Comparison of ENCODE assay signal across 31 mouse cellular contexts in the genomic region with DNA sequence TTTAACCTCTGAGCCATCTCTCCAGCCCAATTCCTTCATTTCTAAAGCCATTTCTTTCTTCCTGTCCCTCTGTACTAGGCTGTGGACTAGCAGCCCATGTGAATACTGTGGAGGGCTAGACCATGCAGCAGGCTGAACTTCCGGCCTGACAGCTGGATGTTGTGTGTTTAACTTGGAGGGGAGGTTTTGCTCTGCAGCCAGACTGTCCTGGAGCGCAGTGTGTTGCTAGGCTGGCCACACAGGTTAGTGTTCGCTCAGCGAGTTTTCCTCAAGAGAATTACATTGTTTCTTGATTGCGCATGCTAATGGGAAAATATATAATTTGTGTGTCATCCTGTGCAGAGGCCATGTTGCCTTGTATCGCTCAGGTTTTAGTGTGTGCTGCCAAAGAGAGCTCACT. TPM values are rescaled to one million over a fixed set of nuclear protein-coding genes. Genes with fewer than 3 reads are reported as not detected.
A peak's percentile ranks its signal among the peaks of the same experiment; 100 is the strongest.
DNase-seq lines count a peak whose midpoint lies in the region; ATAC-seq lines count a peak whose summit lies in the region.
"Had no signal": no experiment of that assay in that cellular context is flagged by ENCODE, and none has a peak within 500 bp of the region (broad histone marks: within the 10 kb centered on the region; RNA-seq: fewer than 3 reads in every experiment).

No protein-coding gene starts in this region.

- peaks cover 79% of the 10 kb centered on the region for H3K36me3 ChIP-seq in kidney, embryonic 15.5 days
- H3K36me3 ChIP-seq in kidney, embryonic 14.5 days (ENCODE audit: control insufficient read depth, insufficient read depth, low read length), result peaks cover 52% of the 10 kb centered on the region

- intact Hi-C loops in heart, postnatal 14 days (cut with DNase I), result no loop called here

- no peak overlapping the region for H3K27ac ChIP-seq in kidney, embryonic 15.5 days
- H3K27ac ChIP-seq in kidney, embryonic 14.5 days (ENCODE audit: low read depth, low read length), result no peak overlapping the region
- H3K27ac ChIP-seq: hindbrain, embryonic 10.5 days; hindbrain, embryonic 15.5 days; liver, embryonic 14.5 days; midbrain, embryonic 10.5 days; midbrain, embryonic 15.5 days; neural tube, embryonic 15.5 days; stomach, embryonic 15.5 days had no signal

- H3K27me3 ChIP-seq in kidney, embryonic 15.5 days, result no peaks in the 10 kb centered on the region
- H3K27me3 ChIP-seq in kidney, embryonic 14.5 days (ENCODE audit: control insufficient read depth, insufficient read depth, low read length), result no peaks in the 10 kb centered on the region
- H3K27me3 ChIP-seq: hindbrain, embryonic 15.5 days; midbrain, embryonic 15.5 days; neural tube, embryonic 15.5 days; Patski; stomach, embryonic 15.5 days had no signal

- no peak overlapping the region for H3K4me3 ChIP-seq in kidney, embryonic 15.5 days (replicated peaks)
- no peak overlapping the region for H3K4me3 ChIP-seq in kidney, embryonic 14.5 days (ENCODE audit: low read length)
- H3K4me3 ChIP-seq: hindbrain, embryonic 10.5 days; hindbrain, embryonic 15.5 days; midbrain, embryonic 10.5 days; midbrain, embryonic 15.5 days; neural tube, embryonic 15.5 days; stomach, embryonic 15.5 days had no signal

- no peaks in the 10 kb centered on the region for H3K9me3 ChIP-seq in kidney, embryonic 15.5 days (replicated peaks)
- no peaks in the 10 kb centered on the region for H3K9me3 ChIP-seq in kidney, embryonic 14.5 days (ENCODE audit: control insufficient read depth, low read length)
- H3K9me3 ChIP-seq: G1E; hindbrain, embryonic 10.5 days; hindbrain, embryonic 15.5 days; midbrain, embryonic 10.5 days; midbrain, embryonic 15.5 days; neural tube, embryonic 15.5 days; stomach, embryonic 15.5 days had no signal

- peaks cover 4% of the 10 kb centered on the region; the same call in 1 of the 2 replicates for H3K4me1 ChIP-seq in kidney, embryonic 15.5 days
- no peaks in the 10 kb centered on the region for H3K4me1 ChIP-seq in kidney, embryonic 14.5 days (ENCODE audit: control insufficient read depth, insufficient read depth, low read length)
- H3K4me1 ChIP-seq: hindbrain, embryonic 10.5 days; midbrain, embryonic 10.5 days; midbrain, embryonic 15.5 days; neural tube, embryonic 15.5 days; stomach, embryonic 15.5 days had no signal

- no peak overlapping the region for H3K9ac ChIP-seq in kidney, embryonic 15.5 days
- no peak overlapping the region for H3K9ac ChIP-seq in kidney, embryonic 14.5 days (ENCODE audit: low read depth, low read length)
- H3K9ac ChIP-seq: hindbrain, embryonic 15.5 days; liver, embryonic 14.5 days; lung, embryonic 14.5 days; midbrain, embryonic 15.5 days; neural tube, embryonic 15.5 days; stomach, embryonic 15.5 days had no signal

- whole genome bisulfite sequencing in kidney, embryonic 15.5 days, result 84% methylated on average over 6 of the region's 6 CpGs
- WGBS in kidney, embryonic 14.5 days, result 88% methylated on average over 6 of the region's 6 CpGs

- H3K4me2 ChIP-seq in kidney, embryonic 15.5 days, result no peak overlapping the region
- H3K4me2 ChIP-seq in kidney, embryonic 14.5 days (replicated peaks; ENCODE audit: low read depth, low read length), result no peak overlapping the region
- H3K4me2 ChIP-seq: hindbrain, embryonic 15.5 days; lung, embryonic 14.5 days; midbrain, embryonic 15.5 days; neural tube, embryonic 15.5 days; stomach, embryonic 15.5 days had no signal

- DNase-seq in heart, adult 11 months, result peak; percentile 95
- no peak for DNase-seq in heart, postnatal 14 days
- DNase-seq in kidney, postnatal 4 days, result peak; percentile 40 to 52
- no peak for DNase-seq in kidney, adult 8-10 months
- DNase-seq: adrenal gland, postnatal 10 days; cerebellum, adult 11 months; cerebellum, adult 9-10 months; cerebellum, postnatal 36 days; gastrocnemius, postnatal 25 days; layer of hippocampus, postnatal 36 days; left cerebral cortex, postnatal 4 days; liver; lung, embryonic 14.5 days; retina, postnatal 1 day; right cerebral cortex, postnatal 14 days; thymus, adult 18-20 months; thymus, postnatal 25 days had no signal

- 0 out of 2 replicates have a peak, but pooled peaks have one; percentile 15 for ATAC-seq in kidney, embryonic 15.5 days (replicated peaks; ENCODE audit: low FRiP score)
- no peak for ATAC-seq in kidney, embryonic 14.5 days (ENCODE audit: low FRiP score, low TSS enrichment)
- no peak for ATAC-seq in cerebellum, adult (ENCODE audit: insufficient number of reproducible peaks, low FRiP score, low TSS enrichment)
- ATAC-seq: forebrain, embryonic 14.5 days; inflammation-experienced regulatory T-cells, adult 6 months; midbrain, embryonic 15.5 days; Patski had no signal

RNA-seq across cellular contexts. Expression of a gene that starts 15.8 kb away (rescaled TPM):
- total RNA-seq in heart, postnatal 14 days (2021), result 10 to 100 TPM; 58.6 to 59.5 TPM
- polyA plus RNA-seq in kidney, embryonic 15.5 days (2015; fragmentation: Nextera tagmentation; extraction: Ambion mirVana), result 38.6 and 40.0 TPM in 2 replicates
- polyA plus RNA-seq in kidney, embryonic 14.5 days (2014; fragmentation: Nextera tagmentation; extraction: Ambion mirVana), result 35.6 and 55.9 TPM in 2 replicates

Comparison
In these comparisons a context has a peak if more than half of its experiments do, and no peak if none do; other contexts are left out.
1. DNase-seq: peak in heart, adult 11 months (single experiment) and kidney, postnatal 4 days (2 of 2); none in heart, postnatal 14 days (0 of 2) and kidney, adult 8-10 months (0 of 2).